Mouse (Mus musculus) bone marrow, adult 2 months (tissue): Measurements from ENCODE around the gene Defb11.
"Not testable (repeated sequence)": the region's sequence is repeated elsewhere in the genome, so short reads cannot be mapped to it uniquely, and the experiment has no call there.

Experiments
- CTCF ChIP-seq: fragments of 200-500 bp; IDR thresholded peaks from 2 replicates; pipeline ENCODE4 v1.5.1; 2011; ENCODE audit warnings: low read length, control low read depth; ENCODE audit not compliant: control insufficient read depth, insufficient read depth
- POLR2A ChIP-seq: fragments of 200-500 bp; IDR thresholded peaks from 2 replicates; pipeline ENCODE4 v1.6.1; 2011; ENCODE audit warnings: low read depth, mild to moderate bottlenecking, control low read depth, low read length, borderline replicate concordance; ENCODE audit not compliant: control insufficient read depth

GRCm38 (mm10) chr8:21906290-21906689 is at the start of gene Defb11:
- TF ChIP-seq CTCF, POLR2A: not testable (repeated sequence)
